Mouse (Mus musculus): ENCODE data around the gene Usp22.

GRCm38 (mm10) chr11:61122283-61122768, 52.5 kb downstream of the Usp22 start:
- TF ChIP-seq POLR2A (IDR thresholded peaks at IDR 0.05; ENCODE audit: borderline replicate concordance, low read depth, low read length) (no peak), CTCF (IDR thresholded peaks at IDR 0.05; ENCODE audit: low read depth, low read length) (no peak)

All from bone marrow macrophage, adult 2 months (primary cell).